Mouse (Mus musculus) thymus, adult 2 months (tissue): ENCODE data around the gene Fscn2.
A peak's percentile ranks its signal among the peaks of the same experiment; 100 is the strongest.

Source experiments
- CTCF ChIP-seq: fragments of 200-500 bp; IDR thresholded peaks from 2 replicates; pipeline ENCODE4 v1.5.1; 2012; ENCODE audit warnings: mild to moderate bottlenecking, control low read depth, low read length, moderate library complexity, borderline replicate concordance; ENCODE audit not compliant: control insufficient read depth, poor library complexity, insufficient read depth; ENCODE audit errors: extremely low read depth
- POLR2A ChIP-seq: fragments of 200-500 bp; IDR thresholded peaks from 2 replicates; pipeline ENCODE4 v1.6.1; 2012; ENCODE audit warnings: mild to moderate bottlenecking, low read length, control low read depth, moderate library complexity; ENCODE audit not compliant: control insufficient read depth, poor library complexity, insufficient read depth; ENCODE audit errors: extremely low read depth

DNA sequence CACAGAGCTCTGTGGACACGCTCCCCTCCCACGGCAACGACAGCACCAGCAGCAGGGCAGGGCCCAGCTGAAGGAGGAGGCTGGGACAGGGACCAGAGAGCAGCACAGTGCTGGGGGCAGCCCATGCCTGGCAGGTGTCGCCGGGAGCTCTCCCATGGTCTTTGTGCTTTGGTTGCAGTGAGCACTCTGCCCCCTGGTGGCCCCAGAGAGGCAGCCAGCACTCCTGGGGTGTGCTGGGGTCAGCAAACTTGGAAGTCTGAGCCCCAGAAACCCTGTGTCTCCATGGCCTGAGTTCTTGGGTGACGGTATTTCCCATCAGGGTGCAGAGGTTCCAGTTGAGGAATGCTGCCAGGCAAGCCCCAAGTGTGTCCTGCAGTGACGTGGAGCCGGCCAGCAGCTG lies 8.3 kb downstream of the Fscn2 start:
- no peak for TF ChIP-seq POLR2A
- TF ChIP-seq CTCF, result peak; percentile 96
